Mouse (Mus musculus): Measurements from ENCODE around the gene Cpsf4. TPM values are rescaled to one million over a fixed set of nuclear protein-coding genes. Genes with fewer than 3 reads are reported as not detected.
"Not testable (repeated sequence)": the region's sequence is repeated elsewhere in the genome, so short reads cannot be mapped to it uniquely, and the experiment has no call there.

Cpsf4 gene
- total RNA-seq, 2 experiments from 2014 or later: 13.2 to 13.7 TPM

DNA sequence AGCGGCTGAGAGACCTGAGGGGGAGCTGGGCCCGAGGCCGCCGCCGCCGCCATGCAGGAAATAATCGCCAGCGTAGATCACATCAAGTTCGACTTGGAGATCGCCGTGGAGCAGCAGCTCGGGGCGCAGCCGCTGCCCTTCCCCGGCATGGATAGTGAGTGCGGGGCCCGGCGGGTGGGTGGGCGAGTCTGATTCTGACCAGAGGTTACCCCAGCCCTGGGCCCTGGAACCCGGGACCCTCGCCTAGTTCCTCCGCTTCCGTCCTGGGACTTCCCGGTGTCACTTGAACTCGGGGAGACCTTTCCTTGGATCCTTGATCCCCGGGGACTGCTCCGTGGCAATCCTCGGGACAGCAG is 271 bp downstream of the Cpsf4 start:
- no peak for DNase-seq
- intact Hi-C loops (cut with DNase I): loop anchor here (2.0 kb wide), 2 partner anchors 24 to 52 kb away; partner anchors contain the start of gene Arpc1b

- intact Hi-C loops (cut with DNase I): no loop called here
- no peak for DNase-seq
Measured at GRCm38 (mm10) chr5:145178461-145178980, 11.5 kb downstream of the Cpsf4 start.

DNA sequence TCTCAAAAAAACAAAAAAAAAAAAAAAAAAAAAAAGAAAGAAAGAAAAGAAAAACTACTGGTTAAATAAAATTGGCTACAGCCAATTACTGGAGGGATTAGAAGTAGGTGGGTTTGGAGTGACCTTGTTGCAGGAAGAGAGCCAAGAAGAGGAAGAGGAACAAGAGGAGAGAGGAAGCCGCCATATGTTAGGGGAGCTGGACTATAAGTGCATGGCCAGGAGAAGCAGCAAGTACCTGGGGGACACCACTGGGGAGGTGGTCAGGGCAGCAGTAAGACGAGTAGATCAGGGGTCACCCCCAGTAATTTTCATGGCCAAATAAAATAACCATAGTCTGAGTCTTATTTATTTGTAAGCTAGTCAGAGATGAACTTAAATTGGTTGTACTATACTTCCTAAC is 18.2 kb downstream of the Cpsf4 start:
- no peak for DNase-seq
- intact Hi-C loops (cut with DNase I): no loop called here

DNA sequence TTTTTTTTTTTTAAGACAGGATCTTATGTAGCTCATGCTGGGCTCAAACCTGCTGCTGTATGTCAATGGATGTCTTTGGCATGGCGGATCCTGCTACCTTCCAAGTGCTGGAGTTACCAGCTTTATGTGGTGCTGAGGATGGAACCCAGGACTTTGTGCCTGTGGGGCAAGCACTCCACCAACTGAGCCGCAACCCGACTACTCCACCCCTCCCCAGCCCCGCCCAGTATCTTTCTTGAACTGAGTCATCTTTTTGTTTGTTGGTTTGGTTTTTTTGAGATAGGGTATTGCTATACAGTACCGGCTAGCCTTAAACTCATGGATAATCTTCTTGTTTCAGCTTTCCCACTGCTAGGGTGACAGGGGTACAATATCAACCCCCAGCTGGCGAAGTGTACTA is 22.4 kb downstream of the Cpsf4 start:
- intact Hi-C loops (cut with DNase I): no loop called here
- DNase-seq: no peak

GRCm38 (mm10) chr5:145190373-145190772 is 23.4 kb downstream of the Cpsf4 start:
- DNase-seq: no peak
- intact Hi-C loops (cut with DNase I): loop anchor here (2.0 kb wide), 1 partner anchor 24 kb away; the partner anchor contains the start of genes Cpsf4 and Ptcd1

DNA sequence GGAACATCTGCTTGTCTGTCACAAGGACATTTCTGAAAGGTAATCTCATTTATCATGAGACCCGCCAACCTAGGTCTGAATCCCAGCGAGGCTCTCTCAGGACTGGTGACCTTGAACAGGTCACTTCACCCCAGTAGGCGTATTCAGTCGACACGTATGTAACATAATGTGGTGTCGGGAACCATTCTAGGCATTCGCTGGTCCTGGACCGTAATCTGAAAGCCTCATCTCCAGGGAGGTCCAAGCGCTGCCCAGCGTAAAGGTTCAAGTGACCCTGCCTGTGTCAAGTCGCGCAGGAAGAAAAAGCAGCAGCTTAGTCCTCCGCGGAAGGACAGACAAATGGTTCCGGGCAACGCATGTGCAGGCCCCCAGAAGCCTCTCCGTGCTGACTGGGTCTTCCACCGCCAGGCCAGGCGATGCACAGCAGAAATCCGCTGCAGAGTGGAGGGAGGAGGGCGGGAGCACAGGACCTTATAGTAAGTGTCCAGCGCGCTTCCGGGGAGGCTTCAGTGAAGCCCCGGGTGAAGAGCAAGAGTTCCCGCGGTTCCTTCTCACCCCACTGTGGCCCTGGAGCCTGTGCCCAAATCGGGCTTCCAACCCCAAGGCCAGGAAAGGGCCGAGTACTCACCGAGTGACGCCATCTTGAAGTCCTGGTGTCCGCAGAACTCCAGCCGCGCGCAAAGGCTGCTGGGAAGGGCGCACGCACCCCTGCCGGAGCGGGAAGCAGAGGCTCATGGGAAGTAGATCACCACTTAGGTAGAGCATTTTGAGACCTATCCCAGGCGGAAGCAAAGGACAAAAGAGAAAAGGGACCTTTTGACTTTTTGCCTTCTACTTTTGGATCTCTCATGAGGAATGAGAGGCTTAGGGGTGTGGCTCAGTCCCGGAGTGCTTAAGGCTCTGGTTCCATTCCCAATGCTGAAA is 24.1 kb downstream of the Cpsf4 start:
- DNase-seq: peak; percentile 95
- intact Hi-C loops (cut with DNase I): loop anchor here (2.0 kb wide), 1 partner anchor 24 kb away; the partner anchor contains the start of genes Cpsf4 and Ptcd1

GRCm38 (mm10) chr5:145191962-145192361 is 24.9 kb downstream of the Cpsf4 start, which contains the start of gene Atp5j2:
Gene Atp5j2, minus strand, starts transcription at chr5:145192062.
- DNase-seq: no peak
- intact Hi-C loops (cut with DNase I): loop anchor here (2.0 kb wide), 1 partner anchor 25 kb away; the partner anchor contains the start of genes Cpsf4 and Ptcd1

DNA sequence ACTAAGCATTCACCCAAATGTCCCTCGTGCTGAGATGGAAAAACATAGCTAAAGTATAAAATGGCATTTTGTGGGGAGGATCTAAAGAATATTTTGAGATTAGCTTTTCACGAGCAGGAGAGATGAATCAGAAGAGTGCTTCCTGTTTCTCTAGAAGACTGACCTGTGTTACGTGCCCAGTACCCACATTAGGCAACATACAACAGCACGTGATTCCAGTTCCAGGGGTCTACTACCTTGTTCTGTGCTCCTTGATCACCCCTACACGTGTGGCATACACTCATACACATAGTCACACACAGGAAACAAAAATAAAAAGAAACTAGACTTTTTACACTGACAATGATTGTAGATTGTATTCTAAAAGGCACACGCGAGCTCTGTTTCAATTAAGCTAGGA is 33.4 kb downstream of the Cpsf4 start:
- no peak for DNase-seq
- intact Hi-C loops (cut with DNase I): no loop called here

DNA sequence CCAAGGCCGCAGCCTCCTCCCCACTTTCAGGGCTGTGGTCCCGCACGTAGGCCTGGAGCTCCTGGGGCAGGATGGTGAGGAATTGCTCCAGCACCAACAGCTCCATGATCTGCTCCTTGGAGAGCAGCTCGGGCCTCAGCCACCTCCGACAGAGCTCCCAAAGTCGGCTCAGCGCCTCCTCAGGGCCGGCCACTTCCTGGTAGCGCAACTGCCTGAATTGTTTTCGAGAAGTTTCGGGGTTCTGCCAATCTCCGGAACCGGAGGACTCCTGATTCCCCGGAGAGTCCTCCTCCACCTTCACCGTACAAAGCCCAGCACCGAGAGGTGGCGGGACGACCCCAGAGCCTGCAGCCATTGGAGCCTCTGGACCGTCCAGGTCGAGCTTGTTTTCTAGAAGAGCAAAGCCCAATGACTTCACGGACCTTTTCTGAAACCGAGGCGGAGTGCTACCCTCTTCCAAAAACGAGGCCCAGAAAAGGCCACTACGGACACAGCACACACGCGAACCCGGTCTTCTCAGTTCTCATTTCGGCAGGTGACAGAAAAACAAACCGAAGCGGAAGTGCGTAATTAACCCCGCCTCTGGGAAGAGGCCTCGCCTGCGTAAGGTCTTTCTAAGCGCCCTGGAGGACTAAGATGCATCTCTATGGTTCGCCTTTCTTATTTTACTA is 34.4 kb downstream of the Cpsf4 start, which contains the start of gene Zkscan14:
TSS of gene Zkscan14 (minus strand) at position 548 of the 671 bp plus-strand sequence.
- intact Hi-C loops (cut with DNase I): no loop called here
- peak; percentile 81 to 85 for DNase-seq

DNA sequence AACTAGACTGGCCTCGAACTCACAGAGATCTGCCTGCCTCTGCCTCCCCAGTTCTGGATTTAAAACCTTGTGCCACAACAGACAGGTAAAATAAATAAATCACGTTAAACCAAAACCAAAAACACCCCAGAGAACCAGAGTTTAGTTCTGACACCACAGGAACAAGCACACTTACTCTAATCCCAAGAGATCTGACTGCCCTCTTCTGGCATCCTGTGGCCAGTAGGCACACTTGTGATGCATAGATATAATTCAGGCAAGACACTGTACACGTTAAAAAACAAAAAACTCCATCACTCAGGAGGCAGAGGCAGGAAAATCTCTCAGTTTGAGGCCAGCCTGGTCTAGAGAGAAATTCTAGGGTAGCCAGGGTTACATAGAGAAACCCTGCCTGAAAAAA is 35.4 kb downstream of the Cpsf4 start:
- intact Hi-C loops (cut with DNase I): no loop called here
- no peak for DNase-seq

DNA sequence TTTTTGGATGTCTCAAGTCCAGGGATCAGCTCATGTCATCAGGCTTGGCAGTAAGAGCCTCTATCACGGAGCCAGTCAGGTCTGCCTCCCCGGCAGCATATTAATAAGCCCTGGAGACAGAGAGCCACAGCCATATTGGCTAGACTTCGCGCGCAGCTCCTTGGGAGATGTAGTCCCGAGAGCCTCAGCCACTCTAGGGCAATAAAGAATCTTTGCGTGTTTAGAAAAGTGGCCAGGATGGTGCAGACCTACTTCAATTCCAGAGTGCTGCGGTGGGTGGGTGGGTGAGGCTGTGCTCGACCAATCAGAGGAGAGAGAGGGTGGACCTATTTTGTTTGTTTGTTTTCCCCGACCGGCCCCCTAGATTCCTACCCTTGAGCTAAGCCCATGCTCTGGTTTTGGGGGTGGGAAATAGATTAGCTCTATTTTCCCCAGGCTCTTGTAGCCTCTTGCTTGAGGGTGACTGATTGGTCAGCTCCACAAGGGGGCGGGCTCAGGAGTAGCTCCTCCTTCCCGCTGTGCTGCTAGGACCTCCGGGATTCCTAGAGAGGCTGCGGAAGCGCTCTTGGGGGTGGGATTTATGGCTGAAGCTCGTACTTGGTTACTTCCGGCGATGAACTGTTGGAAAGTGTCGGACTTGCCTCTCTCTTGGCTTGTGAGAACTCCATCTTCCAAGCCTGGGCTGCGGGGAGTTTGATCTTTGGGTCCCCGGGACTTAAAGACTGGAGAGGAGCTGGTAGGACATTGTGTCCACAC is 37.1 kb downstream of the Cpsf4 start, which contains the start of gene Zkscan5:
TSS of gene Zkscan5 (plus strand) at position 627 of the 756 bp plus-strand sequence.
- peak; percentile 99 for DNase-seq
- intact Hi-C loops (cut with DNase I): loop anchor here (2.0 kb wide), 1 partner anchor 27 kb away; the partner anchor contains the start of gene Zfp655

GRCm38 (mm10) chr5:145205041-145205440 is 38.0 kb downstream of the Cpsf4 start:
- intact Hi-C loops (cut with DNase I): loop anchor here (2.0 kb wide), 1 partner anchor 26 kb away; the partner anchor contains the start of gene Zfp655
- peak; percentile 30 to 37 for DNase-seq

- intact Hi-C loops (cut with DNase I): no loop called here
- no peak for DNase-seq
Measured at GRCm38 (mm10) chr5:145207385-145207784, 40.4 kb downstream of the Cpsf4 start.

DNA sequence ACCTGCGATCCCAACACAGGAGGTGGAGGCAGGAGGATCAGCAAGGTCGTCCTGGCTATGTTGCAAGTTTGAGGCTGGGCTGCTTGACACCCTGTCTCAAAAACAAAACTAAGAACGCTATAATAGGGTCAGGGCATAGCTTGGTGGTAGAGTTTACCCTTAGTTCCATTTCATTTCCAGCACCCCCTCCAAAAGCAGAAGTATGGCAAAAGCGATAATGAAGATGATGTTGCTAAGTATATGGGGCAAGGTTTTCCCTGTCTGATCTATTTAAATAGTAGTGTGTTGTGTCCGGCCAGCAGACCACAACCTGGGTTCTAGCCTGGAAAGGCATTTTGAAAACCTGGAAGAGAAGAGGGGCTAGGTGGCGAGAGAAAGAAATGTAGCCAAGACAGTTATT is 40.9 kb downstream of the Cpsf4 start:
- intact Hi-C loops (cut with DNase I): no loop called here
- DNase-seq: no peak

DNA sequence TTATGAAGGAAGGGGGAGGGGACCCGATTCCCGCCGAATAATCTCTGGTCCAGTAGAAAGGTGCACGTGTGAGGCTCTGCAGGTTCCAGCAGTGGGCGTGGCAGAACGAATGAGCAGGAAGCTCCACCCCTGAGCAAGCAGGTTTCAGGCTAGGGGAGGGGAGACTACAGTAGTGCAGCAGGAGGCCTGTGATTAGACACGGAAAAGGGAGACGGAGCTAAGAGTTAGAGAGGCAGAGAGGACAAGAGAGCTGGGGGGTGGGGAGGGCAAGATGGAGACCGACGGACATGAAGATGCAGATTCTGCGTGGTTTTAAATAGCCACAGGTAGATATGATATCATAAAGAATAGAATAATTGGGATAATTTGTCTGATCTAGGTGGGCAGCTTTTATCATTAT is 41.4 kb downstream of the Cpsf4 start:
- intact Hi-C loops (cut with DNase I); DNase-seq: not testable (repeated sequence)

GRCm38 (mm10) chr5:145211340-145211739 is 44.3 kb downstream of the Cpsf4 start:
- no peak for DNase-seq
- intact Hi-C loops (cut with DNase I): no loop called here

- intact Hi-C loops (cut with DNase I): no loop called here
- no peak for DNase-seq
Measured at GRCm38 (mm10) chr5:145212216-145212615, 45.2 kb downstream of the Cpsf4 start.

- no peak for DNase-seq
- intact Hi-C loops (cut with DNase I): no loop called here
Measured at GRCm38 (mm10) chr5:145213505-145213904, 46.5 kb downstream of the Cpsf4 start.

- DNase-seq: no peak
Measured at GRCm38 (mm10) chr5:145214679-145215078, 47.7 kb downstream of the Cpsf4 start.

GRCm38 (mm10) chr5:145217746-145218145 is 50.7 kb downstream of the Cpsf4 start:
- intact Hi-C loops (cut with DNase I): no loop called here
- DNase-seq: no peak

More at GRCm38 (mm10) chr5:145214679-145215078, 47.7 kb downstream of the Cpsf4 start:
- intact Hi-C loops (cut with DNase I): no loop called here

All from heart, postnatal 10 days (tissue).